Mouse (Mus musculus) stomach, embryonic 16.5 days (tissue): ENCODE data around the gene Zfhx3. TPM values are rescaled to one million over a fixed set of nuclear protein-coding genes. Genes with fewer than 3 reads are reported as not detected.

Experiments
- ATAC-seq: fragments of 200-750 bp; cut with Nextera tagmentation; 2 replicates; pipeline ENCODE4 v1.8.0; 2017; ENCODE audit warnings: moderate number of reproducible peaks, moderate TSS enrichment; ENCODE audit not compliant: insufficient read depth, low FRiP score
- H3K27ac ChIP-seq: fragments of 300-500 bp; sonication (generic); 2 replicates; pipeline ENCODE4 v1.5.1; 2014; ENCODE audit warnings: low read length
- H3K27me3 ChIP-seq: fragments of 300-500 bp; sonication (generic); 2 replicates; pipeline ENCODE4 v1.6.1; 2014; ENCODE audit warnings: low read length, control low read depth, mixed read lengths; ENCODE audit not compliant: control insufficient read depth, insufficient read depth
- H3K36me3 ChIP-seq: fragments of 300-500 bp; sonication (generic); 2 replicates; pipeline ENCODE4 v1.6.1; 2014; ENCODE audit warnings: low read length; ENCODE audit not compliant: control insufficient read depth, insufficient read depth
- H3K4me1 ChIP-seq: fragments of 300-500 bp; sonication (generic); 2 replicates; pipeline ENCODE4 v1.6.1; 2014; ENCODE audit warnings: low read length, control low read depth, mixed read lengths; ENCODE audit not compliant: control insufficient read depth, insufficient read depth
- H3K4me2 ChIP-seq: fragments of 300-500 bp; sonication (generic); 2 replicates; pipeline ENCODE4 v1.6.1; 2014; ENCODE audit warnings: low read depth, low read length, mixed read lengths
- H3K4me3 ChIP-seq: fragments of 300-500 bp; sonication (generic); replicated peaks from 2 replicates; pipeline ENCODE4 v1.5.1; 2014; ENCODE audit warnings: mild to moderate bottlenecking, low read length
- H3K9ac ChIP-seq: fragments of 300-500 bp; sonication (generic); 2 replicates; pipeline ENCODE4 v1.6.1; 2014; ENCODE audit warnings: low read length
- H3K9me3 ChIP-seq: fragments of 300-500 bp; sonication (generic); replicated peaks from 2 replicates; pipeline ENCODE4 v1.6.1; 2016; ENCODE audit warnings: low read length, control low read depth; ENCODE audit not compliant: control insufficient read depth
- WGBS: fragments of 180-500 bp; shearing (Covaris S2); extraction: QIAGEN DNeasy Blood & Tissue Kit; methylation state at CpG from one replicate; pipeline ENCODE4 v1.1.7; 2014; 5-methylcytosine and 5-hydroxymethylcytosine counted together
- polyA plus RNA-seq: library from polyadenylated mRNA; unstranded; fragments of >200 nt; fragmentation: Nextera tagmentation; extraction: Ambion mirVana; gene quantifications from 2 replicates; pipeline ENCODE4 v1.2.1, GENCODE M21; 2015

Zfhx3 gene
- polyA plus RNA-seq, 1 experiment from 2014 or later, result 10.9 TPM

GRCm38 (mm10) chr8:108594361-108595060 is 652.1 kb downstream of the Zfhx3 start:
- WGBS, result 45% methylated on average over 9 of the region's 9 CpGs
- Histone ChIP-seq H3K4me2 (no peak overlapping the region), H3K9me3 (no peaks in the 10 kb centered on the region), H3K4me1 (peaks cover 23% of the 10 kb centered on the region), H3K36me3 (no peaks in the 10 kb centered on the region), H3K27ac (peak overlapping the region; percentile 61), H3K9ac (no peak overlapping the region), H3K4me3 (no peak overlapping the region), H3K27me3 (no peaks in the 10 kb centered on the region)
- no peak for ATAC-seq

GRCm38 (mm10) chr8:108595061-108595419 is 652.6 kb downstream of the Zfhx3 start:
- H3K4me1 ChIP-seq, result peaks cover 23% of the 10 kb centered on the region
- no peaks in the 10 kb centered on the region for H3K9me3 ChIP-seq
- no peak overlapping the region for H3K4me2 ChIP-seq
- H3K27ac ChIP-seq, result no peak overlapping the region
- no peak for ATAC-seq
- H3K27me3 ChIP-seq, result no peaks in the 10 kb centered on the region
- no peak overlapping the region for H3K9ac ChIP-seq
- H3K36me3 ChIP-seq, result no peaks in the 10 kb centered on the region
- H3K4me3 ChIP-seq, result no peak overlapping the region
- 67% methylated on average over 9 of the region's 9 CpGs for WGBS

- no peak for ATAC-seq
- no peaks in the 10 kb centered on the region for H3K9me3 ChIP-seq
- WGBS, result 75% methylated on average over 19 of the region's 19 CpGs
- no peaks in the 10 kb centered on the region for H3K36me3 ChIP-seq
- H3K27me3 ChIP-seq, result no peaks in the 10 kb centered on the region
- H3K4me3 ChIP-seq, result no peak overlapping the region
- H3K4me2 ChIP-seq, result no peak overlapping the region
- peaks cover 23% of the 10 kb centered on the region for H3K4me1 ChIP-seq
- H3K27ac ChIP-seq, result no peak overlapping the region
- no peak overlapping the region for H3K9ac ChIP-seq
Observed at GRCm38 (mm10) chr8:108595721-108596495, 653.5 kb downstream of the Zfhx3 start.

GRCm38 (mm10) chr8:108599003-108599402 is 656.6 kb downstream of the Zfhx3 start:
- no peak overlapping the region for H3K4me2 ChIP-seq
- 49% methylated on average over 8 of the region's 8 CpGs for WGBS
- no peak for ATAC-seq

GRCm38 (mm10) chr8:108599558-108599957 is 657.1 kb downstream of the Zfhx3 start:
- Histone ChIP-seq H3K9me3 (no peaks in the 10 kb centered on the region), H3K4me1 (peaks cover 5% of the 10 kb centered on the region; the same call in 1 of the 2 replicates), H3K9ac (no peak overlapping the region), H3K27me3 (no peaks in the 10 kb centered on the region), H3K36me3 (no peaks in the 10 kb centered on the region), H3K27ac (no peak overlapping the region), H3K4me3 (no peak overlapping the region), H3K4me2 (no peak overlapping the region)
- ATAC-seq, result no peak
- 65% methylated on average over 6 of the region's 6 CpGs for WGBS

More at GRCm38 (mm10) chr8:108599003-108599402, 656.6 kb downstream of the Zfhx3 start:
- Histone ChIP-seq H3K4me3 (no peak overlapping the region), H3K9me3 (no peaks in the 10 kb centered on the region), H3K27ac (no peak overlapping the region), H3K36me3 (no peaks in the 10 kb centered on the region), H3K27me3 (no peaks in the 10 kb centered on the region), H3K9ac (no peak overlapping the region), H3K4me1 (peaks cover 11% of the 10 kb centered on the region)

- Histone ChIP-seq H3K27ac (no peak overlapping the region), H3K9me3 (no peaks in the 10 kb centered on the region), H3K4me2 (no peak overlapping the region), H3K36me3 (no peaks in the 10 kb centered on the region), H3K27me3 (no peaks in the 10 kb centered on the region), H3K9ac (no peak overlapping the region), H3K4me1 (no peaks in the 10 kb centered on the region; the same call in 1 of the 2 replicates), H3K4me3 (no peak overlapping the region)
- 52% methylated on average over 5 of the region's 5 CpGs for WGBS
- ATAC-seq, result no peak
Observed at GRCm38 (mm10) chr8:108608678-108609077, 666.2 kb downstream of the Zfhx3 start.

GRCm38 (mm10) chr8:108609114-108609513 is 666.7 kb downstream of the Zfhx3 start:
- H3K36me3 ChIP-seq, result no peaks in the 10 kb centered on the region
- no peak overlapping the region for H3K9ac ChIP-seq
- no peak overlapping the region for H3K4me2 ChIP-seq
- no peaks in the 10 kb centered on the region for H3K9me3 ChIP-seq
- no peak for ATAC-seq
- H3K4me3 ChIP-seq, result no peak overlapping the region
- H3K27me3 ChIP-seq, result no peaks in the 10 kb centered on the region
- H3K4me1 ChIP-seq, result no peaks in the 10 kb centered on the region; the same call in 1 of the 2 replicates
- 56% methylated on average over 5 of the region's 5 CpGs for WGBS
- H3K27ac ChIP-seq, result no peak overlapping the region

- H3K9ac ChIP-seq, result no peak overlapping the region
- H3K4me2 ChIP-seq, result no peak overlapping the region
- no peaks in the 10 kb centered on the region for H3K9me3 ChIP-seq
- no peaks in the 10 kb centered on the region for H3K36me3 ChIP-seq
- H3K4me3 ChIP-seq, result no peak overlapping the region
- WGBS, result 87% methylated on average over 9 of the region's 9 CpGs
- H3K27ac ChIP-seq, result no peak overlapping the region
- no peaks in the 10 kb centered on the region for H3K27me3 ChIP-seq
- no peaks in the 10 kb centered on the region; the same call in 1 of the 2 replicates for H3K4me1 ChIP-seq
- ATAC-seq, result no peak
Observed at GRCm38 (mm10) chr8:108611141-108611674, 668.8 kb downstream of the Zfhx3 start.

- 68% methylated on average over 11 of the region's 11 CpGs for WGBS
- H3K4me2 ChIP-seq, result no peak overlapping the region
- no peak overlapping the region for H3K27ac ChIP-seq
- no peaks in the 10 kb centered on the region; the same call in 1 of the 2 replicates for H3K4me1 ChIP-seq
- no peak for ATAC-seq
- no peaks in the 10 kb centered on the region for H3K9me3 ChIP-seq
- no peaks in the 10 kb centered on the region for H3K27me3 ChIP-seq
- H3K9ac ChIP-seq, result no peak overlapping the region
- H3K4me3 ChIP-seq, result no peak overlapping the region
- no peaks in the 10 kb centered on the region for H3K36me3 ChIP-seq
Observed at GRCm38 (mm10) chr8:108611792-108612413, 669.5 kb downstream of the Zfhx3 start.
